Mouse (Mus musculus) heart, embryonic 14.5 days (tissue): Measurements from ENCODE around the gene Oasl2. TPM values are rescaled to one million over a fixed set of nuclear protein-coding genes. Genes with fewer than 3 reads are reported as not detected.

ENCODE experiments used
- ATAC-seq: fragments of 200-750 bp; cut with Nextera tagmentation; 2 replicates; pipeline ENCODE4 v1.8.0; 2017; ENCODE audit warnings: low read depth, moderate TSS enrichment; ENCODE audit not compliant: insufficient number of reproducible peaks, insufficient read depth, low FRiP score
- H3K27ac ChIP-seq, 2 experiments: fragments of 200-500 bp in 1 of 2; fragments of 300-500 bp in 1 of 2; sonication (generic) in 1 of 2; replicated peaks in 1 of 2; 2 replicates each; pipeline ENCODE4 v1.5.1; 2012 to 2014; ENCODE audit warnings: low read depth in 2 of 2, low read length in 2 of 2, control low read depth in 1 of 2, mild to moderate bottlenecking in 1 of 2, mixed read lengths in 1 of 2; ENCODE audit not compliant: control insufficient read depth in 1 of 2, insufficient read depth in 1 of 2
- H3K27me3 ChIP-seq: fragments of 300-500 bp; sonication (generic); 2 replicates; pipeline ENCODE4 v1.6.1; 2014; ENCODE audit warnings: mild to moderate bottlenecking, low read length, control low read depth; ENCODE audit not compliant: control insufficient read depth, insufficient read depth
- H3K36me3 ChIP-seq: fragments of 300-500 bp; sonication (generic); 2 replicates; pipeline ENCODE4 v1.6.1; 2014; ENCODE audit warnings: mild to moderate bottlenecking, control low read depth, low read length, mixed read lengths; ENCODE audit not compliant: control insufficient read depth, insufficient read depth
- H3K4me1 ChIP-seq, 2 experiments: fragments of 200-500 bp in 1 of 2; fragments of 300-500 bp in 1 of 2; sonication (generic) in 1 of 2; 2 replicates each; pipeline ENCODE4 v1.6.1; 2012 to 2014; ENCODE audit warnings: low read length in 2 of 2, control low read depth in 1 of 2, mixed read lengths in 1 of 2; ENCODE audit not compliant: control insufficient read depth in 2 of 2, insufficient read depth in 2 of 2
- H3K4me2 ChIP-seq: fragments of 300-500 bp; sonication (generic); 2 replicates; pipeline ENCODE4 v1.6.1; 2014; ENCODE audit warnings: mild to moderate bottlenecking, low read length
- H3K4me3 ChIP-seq, 2 experiments: fragments of 200-500 bp in 1 of 2; fragments of 300-500 bp in 1 of 2; sonication (generic) in 1 of 2; 2 replicates each; pipeline ENCODE4 v1.5.1; 2012 to 2014; ENCODE audit warnings: low read length in 2 of 2, mild to moderate bottlenecking in 2 of 2, control low read depth in 1 of 2, low read depth in 1 of 2, moderate library complexity in 1 of 2; ENCODE audit not compliant: control insufficient read depth in 1 of 2, insufficient read depth in 1 of 2
- H3K9ac ChIP-seq: fragments of 300-500 bp; sonication (generic); 2 replicates; pipeline ENCODE4 v1.6.1; 2014; ENCODE audit warnings: mild to moderate bottlenecking, low read length
- H3K9me3 ChIP-seq: fragments of 300-500 bp; sonication (generic); 2 replicates; pipeline ENCODE4 v1.6.1; 2016; ENCODE audit warnings: low read length, control low read depth; ENCODE audit not compliant: control insufficient read depth
- WGBS: fragments of 180-500 bp; shearing (Covaris S2); extraction: QIAGEN DNeasy Blood & Tissue Kit; methylation state at CpG from one replicate; pipeline ENCODE4 v1.1.7; 2014; 5-methylcytosine and 5-hydroxymethylcytosine counted together
- polyA plus RNA-seq: library from polyadenylated mRNA; unstranded; fragments of >200 nt; fragmentation: Nextera tagmentation; extraction: Ambion mirVana; gene quantifications from 2 replicates; pipeline ENCODE4 v1.2.1, GENCODE M21; 2014

Oasl2 gene
- polyA plus RNA-seq, 1 experiment from 2014 or later = 5.3 TPM

DNA sequence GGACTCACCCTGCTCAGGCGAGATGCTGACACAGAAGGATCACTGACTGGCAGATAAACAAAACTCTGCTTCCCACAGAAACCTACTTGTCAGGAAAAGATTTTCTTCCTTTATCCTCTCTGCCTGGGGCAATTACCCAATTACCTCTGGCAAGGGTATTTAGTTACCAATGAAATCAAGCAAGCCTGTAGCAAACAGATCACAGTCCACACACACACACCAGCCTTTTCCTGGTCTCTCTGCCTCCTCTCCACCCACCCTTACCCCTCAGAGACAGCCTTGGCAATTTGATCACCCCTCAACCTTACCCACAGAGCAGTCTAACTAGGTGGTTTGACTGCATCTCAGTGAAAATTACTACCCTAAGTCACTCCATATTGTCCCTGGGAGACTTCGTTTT, 7.7 kb upstream of the Oasl2 start:
- Histone ChIP-seq H3K9ac (no peak overlapping the region), H3K36me3 (no peaks in the 10 kb centered on the region), H3K4me3 (no peak overlapping the region), H3K27me3 (no peaks in the 10 kb centered on the region), H3K4me2 (no peak overlapping the region), H3K4me1 (no peaks in the 10 kb centered on the region), H3K9me3 (no peaks in the 10 kb centered on the region), H3K27ac (no peak overlapping the region)
- ATAC-seq = no peak
- 87% methylated on average over 2 of the region's 2 CpGs for WGBS

DNA sequence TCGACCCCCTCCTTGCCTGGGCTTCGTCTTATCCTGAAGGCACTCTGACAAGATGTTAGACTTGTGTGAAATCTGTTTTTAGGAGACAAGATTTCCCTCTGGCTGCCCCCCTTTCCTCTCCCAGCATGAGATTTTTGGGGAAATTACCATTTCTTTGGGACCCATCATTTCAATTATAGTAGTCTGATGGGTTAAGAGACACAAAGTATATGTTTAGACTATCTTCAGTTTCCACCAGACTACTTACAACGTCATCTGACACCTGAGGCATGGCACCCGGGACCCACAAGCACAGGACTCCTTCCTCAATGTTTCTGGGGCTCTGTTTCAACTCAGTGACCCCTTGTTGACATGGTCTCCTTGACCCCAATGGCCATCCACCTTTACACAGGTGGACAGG, 1.2 kb upstream of the Oasl2 start:
- 69% methylated on average over 4 of the region's 4 CpGs for WGBS
- H3K4me1 ChIP-seq = peaks cover 6 to 9% of the 10 kb centered on the region in 2 experiments; a peak in 2 of 4 replicates
- no peak overlapping the region for H3K9ac ChIP-seq
- no peak for ATAC-seq
- H3K4me2 ChIP-seq = no peak overlapping the region
- H3K27ac ChIP-seq = no peak overlapping the region
- H3K9me3 ChIP-seq = no peaks in the 10 kb centered on the region
- H3K4me3 ChIP-seq = no peak overlapping the region
- H3K36me3 ChIP-seq = no peaks in the 10 kb centered on the region
- H3K27me3 ChIP-seq = no peaks in the 10 kb centered on the region

DNA sequence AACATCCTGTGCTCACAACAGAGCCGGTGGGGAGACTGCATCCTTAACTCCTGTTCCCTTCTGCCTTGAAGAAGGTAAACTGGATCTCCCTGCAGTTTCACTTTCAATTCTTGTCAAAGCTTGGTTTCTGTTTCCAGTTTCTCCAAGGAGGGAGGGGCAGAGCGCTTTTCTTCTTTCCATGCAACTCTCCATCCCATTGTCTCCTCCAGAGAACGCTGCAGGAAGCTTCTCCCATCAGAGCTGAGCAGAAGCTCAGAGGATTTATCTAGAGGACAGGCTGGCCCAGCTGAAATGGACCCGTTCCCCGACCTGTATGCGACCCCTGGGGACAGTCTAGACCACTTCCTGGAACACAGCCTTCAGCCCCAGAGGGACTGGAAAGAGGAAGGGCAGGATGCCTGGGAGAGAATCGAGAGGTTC, 648 bp downstream of the Oasl2 start:
- H3K27me3 ChIP-seq = no peaks in the 10 kb centered on the region
- peak overlapping the region; percentile 25 for H3K9ac ChIP-seq

DNA sequence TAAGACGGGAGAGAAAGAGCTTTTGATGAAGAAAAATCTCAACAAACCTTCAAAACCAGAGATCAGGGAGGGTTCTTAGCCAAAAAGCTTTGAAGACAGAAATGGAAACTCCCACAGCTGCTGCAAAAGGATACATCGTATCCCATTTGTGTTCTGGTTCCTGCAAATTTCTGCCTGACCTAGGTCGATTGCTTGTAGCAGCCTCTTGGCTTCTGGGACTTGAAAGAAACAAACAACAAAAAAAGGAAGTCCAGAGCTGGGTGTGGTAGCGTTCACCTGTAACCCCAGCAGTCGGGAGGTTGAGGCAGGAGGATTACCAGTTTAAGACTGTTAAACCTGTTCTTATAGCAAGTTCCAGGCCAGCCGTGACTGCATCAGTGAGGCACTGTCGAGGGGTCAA, 2.1 kb downstream of the Oasl2 start:
- no peak overlapping the region for H3K9ac ChIP-seq
- no peaks in the 10 kb centered on the region for H3K36me3 ChIP-seq
- H3K4me3 ChIP-seq = no peak overlapping the region
- no peak for ATAC-seq
- H3K9me3 ChIP-seq = no peaks in the 10 kb centered on the region
- H3K4me1 ChIP-seq = peaks cover 6 to 9% of the 10 kb centered on the region in 2 experiments; a peak in 2 of 4 replicates
- no peaks in the 10 kb centered on the region for H3K27me3 ChIP-seq
- 69% methylated on average over 7 of the region's 7 CpGs for WGBS
- H3K4me2 ChIP-seq = no peak overlapping the region
- H3K27ac ChIP-seq = no peak overlapping the region

More for the DNA sequence above, 648 bp downstream of the Oasl2 start:
- ATAC-seq = no peak
- Histone ChIP-seq H3K4me1 (peaks cover 6 to 9% of the 10 kb centered on the region in 2 experiments; a peak in 2 of 4 replicates), H3K9me3 (no peaks in the 10 kb centered on the region), H3K4me2 (peak overlapping the region; percentile 62), H3K36me3 (no peaks in the 10 kb centered on the region), H3K4me3 (peak overlapping the region; percentile 21 to 25), H3K27ac (0 out of 4 replicates have a peak overlapping the region, but pooled peaks of 1 of the 2 experiments have one; percentile 6)
- WGBS = 11% methylated on average over 7 of the region's 7 CpGs

DNA sequence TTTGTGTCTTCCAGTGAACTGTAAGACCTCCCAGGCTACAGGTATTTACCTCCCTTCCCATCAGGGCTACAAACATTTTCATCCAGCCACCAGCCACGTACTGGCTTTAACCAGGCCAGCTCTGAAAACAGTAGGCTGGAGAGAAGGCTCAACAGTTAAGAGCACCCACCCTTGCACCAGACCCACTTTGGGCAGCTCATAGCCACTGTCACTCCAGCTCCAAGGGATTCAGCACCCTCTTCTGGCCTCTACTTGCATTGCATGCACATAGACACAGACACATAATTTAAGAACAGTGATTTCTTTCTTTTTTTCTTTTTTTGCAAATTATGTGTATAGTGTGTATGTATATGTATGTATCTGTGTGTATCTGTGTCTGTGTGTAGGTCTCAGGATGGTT, 5.7 kb downstream of the Oasl2 start:
- Histone ChIP-seq H3K4me3 (no peak overlapping the region), H3K9me3 (0 out of 2 replicates have a peak, but pooled peaks cover 3% of the 10 kb centered on the region), H3K4me1 (peaks cover 2 to 3% of the 10 kb centered on the region in 2 experiments; a peak in 2 of 4 replicates), H3K27ac (no peak overlapping the region), H3K36me3 (no peaks in the 10 kb centered on the region), H3K9ac (no peak overlapping the region), H3K4me2 (no peak overlapping the region), H3K27me3 (no peaks in the 10 kb centered on the region)
- 39% methylated on average over 1 of the region's 1 CpGs for WGBS
- no peak for ATAC-seq

DNA sequence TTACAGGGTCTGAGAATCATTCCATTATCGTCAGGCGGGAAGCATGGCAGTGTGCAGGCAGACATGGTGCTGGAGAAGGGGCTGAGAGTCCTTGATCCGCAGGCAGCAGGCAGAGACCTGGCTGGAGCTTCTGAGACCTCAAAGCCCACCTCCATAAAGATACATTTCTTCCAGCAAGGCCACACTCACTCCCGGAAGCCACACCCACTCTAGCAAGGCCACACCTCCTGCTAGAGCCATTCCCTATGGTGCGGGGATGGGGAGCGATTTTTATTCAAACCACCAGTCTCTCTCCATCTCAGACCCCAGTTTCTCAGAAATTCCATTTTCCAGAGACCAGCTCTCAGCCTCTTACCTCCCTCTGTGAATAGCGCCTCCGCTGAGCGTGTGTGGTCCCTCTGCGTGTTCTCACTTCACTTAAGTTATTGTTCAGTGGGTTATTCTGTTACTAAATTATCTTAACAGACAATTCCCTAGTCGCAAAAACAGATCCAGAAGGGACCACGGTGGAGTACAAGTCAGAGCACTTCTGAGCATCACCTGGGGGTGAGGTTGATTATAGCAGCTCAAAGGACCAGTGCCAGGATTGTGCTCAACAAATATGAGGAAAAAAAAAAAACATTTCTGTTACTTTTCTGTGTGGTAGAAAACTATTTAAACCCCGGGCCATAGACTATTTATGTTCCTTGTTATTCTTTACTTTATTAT, 12.0 kb downstream of the Oasl2 start:
- no peak overlapping the region for H3K9ac ChIP-seq
- H3K36me3 ChIP-seq = no peaks in the 10 kb centered on the region
- H3K9me3 ChIP-seq = 0 out of 2 replicates have a peak, but pooled peaks cover 3% of the 10 kb centered on the region
- no peaks in the 10 kb centered on the region for H3K27me3 ChIP-seq
- H3K4me2 ChIP-seq = no peak overlapping the region
- no peak for ATAC-seq
- H3K4me3 ChIP-seq = no peak overlapping the region
- H3K4me1 ChIP-seq = no peaks in the 10 kb centered on the region
- H3K27ac ChIP-seq = no peak overlapping the region
- WGBS = 52% methylated on average over 13 of the region's 13 CpGs

DNA sequence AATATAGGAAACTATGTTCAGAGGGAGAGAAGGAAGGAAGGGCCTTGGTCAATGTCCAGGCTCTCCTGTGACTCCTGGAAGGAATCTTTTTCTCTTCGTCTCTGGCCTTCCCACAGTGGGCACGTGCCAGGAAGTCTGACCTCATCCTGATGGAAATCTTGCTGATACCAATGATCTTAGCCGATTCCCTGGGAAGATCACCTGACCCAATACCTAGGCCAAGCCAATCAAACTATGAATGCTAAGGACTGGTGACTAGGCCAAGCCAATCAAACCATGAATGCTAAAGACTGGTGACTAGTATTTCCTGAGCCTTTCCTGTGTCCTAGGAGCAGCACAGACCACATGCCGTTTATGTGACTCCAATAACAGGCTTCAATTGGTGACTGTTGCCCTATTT, 16.9 kb downstream of the Oasl2 start:
- H3K9me3 ChIP-seq = no peaks in the 10 kb centered on the region
- H3K27me3 ChIP-seq = no peaks in the 10 kb centered on the region
- no peak overlapping the region for H3K4me3 ChIP-seq
- no peaks in the 10 kb centered on the region for H3K4me1 ChIP-seq
- no peaks in the 10 kb centered on the region for H3K36me3 ChIP-seq
- H3K27ac ChIP-seq = no peak overlapping the region
- H3K4me2 ChIP-seq = no peak overlapping the region
- no peak overlapping the region for H3K9ac ChIP-seq
- WGBS = 55% methylated on average over 4 of the region's 4 CpGs
- ATAC-seq = no peak

DNA sequence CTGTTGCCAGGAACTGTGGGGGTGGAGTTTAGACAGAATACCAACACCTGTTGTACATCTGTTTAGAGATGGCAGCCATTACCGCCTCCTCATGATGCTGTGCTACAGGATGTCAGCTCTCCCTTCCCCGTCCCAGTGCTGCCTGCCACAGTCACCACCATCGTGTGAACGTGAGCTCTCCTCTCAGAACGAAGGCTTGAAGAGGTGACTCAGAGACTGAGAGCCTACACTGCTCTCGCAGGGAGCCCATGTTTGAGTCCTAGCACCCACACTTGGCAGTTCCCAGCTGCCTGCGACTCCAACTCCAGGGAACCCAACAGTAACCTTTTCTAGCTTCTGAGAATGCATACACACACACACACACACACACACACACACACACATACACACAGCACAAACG, 18.1 kb downstream of the Oasl2 start:
- Histone ChIP-seq H3K36me3 (no peaks in the 10 kb centered on the region), H3K9me3 (no peaks in the 10 kb centered on the region), H3K27me3 (no peaks in the 10 kb centered on the region), H3K4me1 (no peaks in the 10 kb centered on the region), H3K4me2 (no peak overlapping the region), H3K4me3 (no peak overlapping the region), H3K9ac (no peak overlapping the region), H3K27ac (no peak overlapping the region)
- no peak for ATAC-seq
- WGBS = 51% methylated on average over 8 of the region's 8 CpGs
